25 mouse cellular contexts compared by ENCODE assay signal in genomic region chr12:79449817-79450411, GRCm38 (mm10).
DNase-seq lines count a peak whose midpoint lies in the region; ATAC-seq and TF ChIP-seq lines count a peak whose summit lies in the region.
"Had no signal": no experiment of that assay in that cellular context is flagged by ENCODE, and none has a peak within 500 bp of the region (broad histone marks: within the 10 kb centered on the region; RNA-seq: fewer than 3 reads in every experiment).

No protein-coding gene starts in this region.

- no peak for TF ChIP-seq CTCF in stomach, postnatal 0 days (IDR thresholded peaks at IDR 0.05; ENCODE audit: low read depth)

- peaks cover 3% of the 10 kb centered on the region for H3K4me1 ChIP-seq in lung, embryonic 16.5 days (replicated peaks; ENCODE audit: control insufficient read depth, insufficient read depth, low read length)
- H3K4me1 ChIP-seq in stomach, embryonic 14.5 days (ENCODE audit: control insufficient read depth, insufficient read depth, low read length): 0 out of 2 replicates have a peak, but pooled peaks cover 3% of the 10 kb centered on the region
- H3K4me1 ChIP-seq in stomach, postnatal 0 days (replicated peaks; ENCODE audit: control insufficient read depth, insufficient read depth): no peaks in the 10 kb centered on the region
- H3K4me1 ChIP-seq: embryonic facial prominence, embryonic 15.5 days; heart, embryonic 10.5 days; hindbrain, embryonic 12.5 days; hindbrain, embryonic 15.5 days had no signal

- H3K27me3 ChIP-seq in lung, embryonic 16.5 days (ENCODE audit: control insufficient read depth, insufficient read depth, low read depth, low read length): no peaks in the 10 kb centered on the region
- no peaks in the 10 kb centered on the region for H3K27me3 ChIP-seq in stomach, embryonic 14.5 days (ENCODE audit: control insufficient read depth, insufficient read depth, low read length)
- no peaks in the 10 kb centered on the region for H3K27me3 ChIP-seq in stomach, postnatal 0 days (ENCODE audit: control insufficient read depth, insufficient read depth, low read length)
- H3K27me3 ChIP-seq: embryonic facial prominence, embryonic 12.5 days; embryonic facial prominence, embryonic 15.5 days; heart, embryonic 13.5 days; hindbrain, embryonic 12.5 days; hindbrain, embryonic 15.5 days had no signal

- H3K4me3 ChIP-seq in lung, embryonic 16.5 days (ENCODE audit: low read length): no peak overlapping the region
- H3K4me3 ChIP-seq in stomach, embryonic 14.5 days (ENCODE audit: low read depth, low read length): no peak overlapping the region
- H3K4me3 ChIP-seq in stomach, postnatal 0 days (ENCODE audit: low read depth, low read length): no peak overlapping the region
- H3K4me3 ChIP-seq: embryonic facial prominence, embryonic 12.5 days; embryonic facial prominence, embryonic 15.5 days; gastrocnemius, adult 2 months; heart, adult 2 months; heart, embryonic 10.5 days; heart, embryonic 13.5 days; hindbrain, embryonic 12.5 days; hindbrain, embryonic 15.5 days had no signal

- H3K9me3 ChIP-seq in lung, embryonic 16.5 days (ENCODE audit: control insufficient read depth, low read length): no peaks in the 10 kb centered on the region
- H3K9me3 ChIP-seq in stomach, embryonic 14.5 days (ENCODE audit: control insufficient read depth, low read depth, low read length): no peaks in the 10 kb centered on the region
- H3K9me3 ChIP-seq in stomach, postnatal 0 days (ENCODE audit: control insufficient read depth, low read length): no peaks in the 10 kb centered on the region
- H3K9me3 ChIP-seq: embryonic facial prominence, embryonic 12.5 days; embryonic facial prominence, embryonic 15.5 days; heart, embryonic 10.5 days; heart, embryonic 13.5 days; hindbrain, embryonic 12.5 days; hindbrain, embryonic 15.5 days had no signal

- H3K4me2 ChIP-seq in lung, embryonic 16.5 days (ENCODE audit: low read depth, low read length): no peak overlapping the region
- H3K4me2 ChIP-seq in stomach, embryonic 14.5 days (replicated peaks; ENCODE audit: low read depth, low read length): no peak overlapping the region
- no peak overlapping the region for H3K4me2 ChIP-seq in stomach, postnatal 0 days (replicated peaks; ENCODE audit: low read depth)
- H3K4me2 ChIP-seq: embryonic facial prominence, embryonic 12.5 days; embryonic facial prominence, embryonic 15.5 days; heart, embryonic 13.5 days; hindbrain, embryonic 12.5 days; hindbrain, embryonic 15.5 days had no signal

- H3K27ac ChIP-seq in lung, embryonic 16.5 days (ENCODE audit: low read length): peak overlapping the region; percentile 71
- peak overlapping the region; percentile 21; the same call in 1 of the 2 replicates for H3K27ac ChIP-seq in stomach, embryonic 14.5 days (ENCODE audit: low read length)
- H3K27ac ChIP-seq in stomach, postnatal 0 days (replicated peaks): 0 out of 2 replicates have a peak overlapping the region, but pooled peaks have one; percentile 30
- H3K27ac ChIP-seq: embryonic facial prominence, embryonic 12.5 days; embryonic facial prominence, embryonic 15.5 days; gastrocnemius, adult 2 months; heart, adult 2 months; heart, embryonic 10.5 days; heart, embryonic 13.5 days; hindbrain, embryonic 12.5 days; hindbrain, embryonic 15.5 days had no signal

- peak; percentile 6 for DNase-seq in heart, adult 11 months
- no peak for DNase-seq in heart, postnatal 36 days
- DNase-seq in lung, postnatal 14 days: no peak
- no peak for DNase-seq in stomach, postnatal 0 days (ENCODE audit: low spot score)
- DNase-seq in gastrocnemius, postnatal 25 days: no peak
- DNase-seq: adrenal gland, postnatal 10 days; adrenal gland, postnatal 36 days; cerebellum, adult 2 months; cerebellum, adult 9-11 months; cerebellum, postnatal 25 days; forebrain, postnatal 0 days; gastrocnemius, adult 2 months; gastrocnemius, postnatal 14 days; heart, adult 2 months; heart, postnatal 14 days had no signal

- peak; percentile 81 for ATAC-seq in lung, embryonic 16.5 days (ENCODE audit: low read depth)
- ATAC-seq in stomach, embryonic 14.5 days (ENCODE audit: insufficient number of reproducible peaks, insufficient read depth, low FRiP score, low read depth): peak; percentile 73; the same call in 1 of the 2 replicates
- ATAC-seq in stomach, postnatal 0 days (ENCODE audit: low FRiP score, low TSS enrichment): peak; percentile 83; the same call in 1 of the 2 replicates
- ATAC-seq: activated CD4-positive, CD25-positive, alpha-beta regulatory T cell, adult 4 months; forebrain, embryonic 14.5 days; forebrain, postnatal 0 days had no signal

- TF ChIP-seq EP300 in stomach, postnatal 0 days (optimal IDR thresholded peaks at IDR 0.05): no peak

- intact Hi-C loops in heart, postnatal 36 days (cut with DNase I): no loop called here

- H3K9ac ChIP-seq in lung, embryonic 16.5 days (ENCODE audit: low read length): no peak overlapping the region
- H3K9ac ChIP-seq in stomach, embryonic 14.5 days (replicated peaks; ENCODE audit: low read depth, low read length): no peak overlapping the region
- H3K9ac ChIP-seq in stomach, postnatal 0 days (ENCODE audit: low read length): no peak overlapping the region
- H3K9ac ChIP-seq: embryonic facial prominence, embryonic 12.5 days; embryonic facial prominence, embryonic 15.5 days; forebrain, postnatal 0 days; heart, embryonic 13.5 days; hindbrain, embryonic 12.5 days; hindbrain, embryonic 15.5 days had no signal

- 33% methylated on average over 8 of the region's 8 CpGs for WGBS in lung, embryonic 16.5 days
- WGBS in stomach, embryonic 14.5 days: 39% methylated on average over 8 of the region's 8 CpGs
- 27% methylated on average over 8 of the region's 8 CpGs for WGBS in stomach, postnatal 0 days

- H3K36me3 ChIP-seq in lung, embryonic 16.5 days (ENCODE audit: control insufficient read depth, insufficient read depth, low read length): no peaks in the 10 kb centered on the region
- no peaks in the 10 kb centered on the region for H3K36me3 ChIP-seq in stomach, embryonic 14.5 days (ENCODE audit: control insufficient read depth, insufficient read depth, low read length)
- H3K36me3 ChIP-seq in stomach, postnatal 0 days (ENCODE audit: control insufficient read depth, insufficient read depth, low read length): no peaks in the 10 kb centered on the region
- H3K36me3 ChIP-seq: embryonic facial prominence, embryonic 12.5 days; embryonic facial prominence, embryonic 15.5 days; heart, embryonic 10.5 days; heart, embryonic 13.5 days; hindbrain, embryonic 12.5 days; hindbrain, embryonic 15.5 days had no signal

Comparison
In these comparisons a context has a peak if more than half of its experiments do, and no peak if none do; other contexts are left out.
1. H3K27ac ChIP-seq: peak in every context shown above with its lines; median percentile 71 in lung, embryonic 16.5 days; 30 in stomach, postnatal 0 days; 21 in stomach, embryonic 14.5 days.